Mouse (Mus musculus): ENCODE results near the gene Ddx54. TPM values are rescaled to one million over a fixed set of nuclear protein-coding genes. Genes with fewer than 3 reads are reported as not detected.
A peak's percentile ranks its signal among the peaks of the same experiment; 100 is the strongest.

Gene Ddx54
- polyA plus RNA-seq, 1 experiment from 2014 or later, result 22.5 TPM

- Histone ChIP-seq H3K9ac (ENCODE audit: low read length) (no peak overlapping the region), H3K36me3 (ENCODE audit: control insufficient read depth, insufficient read depth, low read length) (peaks cover 23% of the 10 kb centered on the region), H3K27me3 (ENCODE audit: control insufficient read depth, insufficient read depth, low read length) (no peaks in the 10 kb centered on the region), H3K9me3 (ENCODE audit: control insufficient read depth, low read length) (no peaks in the 10 kb centered on the region), H3K27ac (replicated peaks) (no peak overlapping the region), H3K4me2 (replicated peaks; ENCODE audit: low read depth) (no peak overlapping the region), H3K4me3 (ENCODE audit: low read depth, low read length) (no peak overlapping the region), H3K4me1 (replicated peaks; ENCODE audit: control insufficient read depth, insufficient read depth) (no peaks in the 10 kb centered on the region)
- no peak for TF ChIP-seq CTCF (IDR thresholded peaks at IDR 0.05; ENCODE audit: low read depth)
- no peak for TF ChIP-seq EP300 (optimal IDR thresholded peaks at IDR 0.05)
- ATAC-seq (ENCODE audit: low FRiP score, low TSS enrichment), result peak; percentile 66
- 46% methylated on average over 19 of the region's 19 CpGs for WGBS
- DNase-seq (ENCODE audit: low spot score), result peak; percentile 82
Observed at GRCm38 (mm10) chr5:120626399-120626798, 13.9 kb downstream of the Ddx54 start.

DNA sequence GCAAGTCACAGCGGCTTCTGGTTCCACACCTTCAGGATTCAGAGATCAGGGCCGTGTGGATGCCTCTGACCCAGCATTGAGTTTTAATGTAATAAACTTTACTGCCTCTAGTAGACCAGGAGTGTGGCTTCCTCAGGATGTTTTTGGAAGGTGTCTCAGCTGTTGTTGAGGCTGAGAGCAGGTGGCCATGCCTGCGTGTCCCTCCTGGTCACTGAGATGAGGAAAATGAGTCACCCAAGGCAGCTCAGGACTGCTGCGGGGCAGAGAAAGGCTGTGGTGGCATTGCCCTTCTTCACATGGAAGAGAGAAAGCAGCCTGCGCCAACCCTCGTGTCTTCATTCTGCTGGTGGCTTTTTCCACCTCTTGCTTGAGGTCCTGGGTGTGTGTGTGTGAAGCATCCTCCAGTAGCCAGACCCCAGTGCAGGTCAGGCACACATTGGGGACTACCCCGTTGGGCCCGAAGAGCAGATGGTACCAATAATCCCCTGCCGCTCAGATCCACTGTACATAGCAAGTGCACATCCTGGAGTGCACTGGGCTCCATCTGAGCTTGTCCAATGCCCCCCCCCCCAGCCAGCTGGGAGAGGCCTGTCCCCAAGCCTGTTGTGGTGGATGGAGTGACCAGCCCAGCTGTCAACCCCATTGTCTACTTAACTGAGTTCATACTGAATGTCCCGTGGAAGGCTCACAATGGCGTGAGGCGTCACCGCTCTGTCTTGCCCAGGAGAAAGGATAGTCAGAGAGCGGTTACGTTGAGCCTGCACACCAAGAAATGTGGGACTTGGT lies 15.2 kb downstream of the Ddx54 start:
- DNase-seq (ENCODE audit: low spot score), result no peak
- Histone ChIP-seq H3K27me3 (ENCODE audit: control insufficient read depth, insufficient read depth, low read length) (no peaks in the 10 kb centered on the region), H3K9me3 (ENCODE audit: control insufficient read depth, low read length) (no peaks in the 10 kb centered on the region), H3K9ac (ENCODE audit: low read length) (no peak overlapping the region), H3K4me3 (ENCODE audit: low read depth, low read length) (no peak overlapping the region), H3K4me1 (replicated peaks; ENCODE audit: control insufficient read depth, insufficient read depth) (no peaks in the 10 kb centered on the region), H3K27ac (replicated peaks) (no peak overlapping the region), H3K36me3 (ENCODE audit: control insufficient read depth, insufficient read depth, low read length) (peaks cover 14% of the 10 kb centered on the region), H3K4me2 (replicated peaks; ENCODE audit: low read depth) (no peak overlapping the region)
- 89% methylated on average over 15 of the region's 15 CpGs for WGBS
- TF ChIP-seq EP300 (optimal IDR thresholded peaks at IDR 0.05), result no peak
- no peak for TF ChIP-seq CTCF (IDR thresholded peaks at IDR 0.05; ENCODE audit: low read depth)
- ATAC-seq (ENCODE audit: low FRiP score, low TSS enrichment), result no peak

DNA sequence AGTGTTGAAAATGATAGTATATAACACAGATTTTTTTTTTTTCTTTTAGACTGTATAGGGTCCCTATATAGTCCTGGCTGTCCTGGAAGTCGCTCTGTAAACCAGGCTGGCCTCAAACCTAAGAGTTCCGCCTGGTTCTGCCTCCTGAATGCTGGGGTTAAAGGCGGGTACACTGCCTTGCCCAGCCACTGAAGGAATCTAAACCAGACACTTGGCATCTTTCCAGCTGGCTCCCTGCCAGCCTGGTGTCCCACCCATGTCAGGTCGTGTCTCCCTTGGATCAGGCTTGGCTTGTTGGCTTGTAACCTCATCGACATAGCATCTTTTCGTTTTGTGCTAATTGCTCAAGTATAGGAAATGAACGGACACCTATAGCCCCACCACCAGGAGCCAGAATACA lies 16.1 kb downstream of the Ddx54 start:
- 40% methylated on average over 7 of the region's 7 CpGs for WGBS
- no peak for DNase-seq (ENCODE audit: low spot score)
- TF ChIP-seq CTCF (IDR thresholded peaks at IDR 0.05; ENCODE audit: low read depth) (no peak), EP300 (optimal IDR thresholded peaks at IDR 0.05) (no peak)
- no peaks in the 10 kb centered on the region for H3K9me3 ChIP-seq (ENCODE audit: control insufficient read depth, low read length)
- H3K4me2 ChIP-seq (replicated peaks; ENCODE audit: low read depth), result no peak overlapping the region
- H3K27me3 ChIP-seq (ENCODE audit: control insufficient read depth, insufficient read depth, low read length), result no peaks in the 10 kb centered on the region
- H3K4me1 ChIP-seq (replicated peaks; ENCODE audit: control insufficient read depth, insufficient read depth), result no peaks in the 10 kb centered on the region
- H3K9ac ChIP-seq (ENCODE audit: low read length), result no peak overlapping the region
- H3K36me3 ChIP-seq (ENCODE audit: control insufficient read depth, insufficient read depth, low read length), result peaks cover 10% of the 10 kb centered on the region
- H3K4me3 ChIP-seq (ENCODE audit: low read depth, low read length), result no peak overlapping the region
- ATAC-seq (ENCODE audit: low FRiP score, low TSS enrichment), result no peak
- no peak overlapping the region for H3K27ac ChIP-seq (replicated peaks)

GRCm38 (mm10) chr5:120631128-120631527 lies 18.6 kb downstream of the Ddx54 start:
- H3K36me3 ChIP-seq (ENCODE audit: control insufficient read depth, insufficient read depth, low read length), result no peaks in the 10 kb centered on the region
- no peaks in the 10 kb centered on the region for H3K27me3 ChIP-seq (ENCODE audit: control insufficient read depth, insufficient read depth, low read length)
- no peaks in the 10 kb centered on the region for H3K9me3 ChIP-seq (ENCODE audit: control insufficient read depth, low read length)
- no peak for TF ChIP-seq EP300 (optimal IDR thresholded peaks at IDR 0.05)
- TF ChIP-seq CTCF (IDR thresholded peaks at IDR 0.05; ENCODE audit: low read depth), result no peak
- no peak overlapping the region for H3K4me2 ChIP-seq (replicated peaks; ENCODE audit: low read depth)
- ATAC-seq (ENCODE audit: low FRiP score, low TSS enrichment), result no peak
- H3K4me3 ChIP-seq (ENCODE audit: low read depth, low read length), result no peak overlapping the region; the same call in 1 of the 2 replicates
- no peak for DNase-seq (ENCODE audit: low spot score)
- WGBS, result 6% methylated on average over 29 of the region's 29 CpGs
- no peak overlapping the region for H3K27ac ChIP-seq (replicated peaks)
- no peaks in the 10 kb centered on the region for H3K4me1 ChIP-seq (replicated peaks; ENCODE audit: control insufficient read depth, insufficient read depth)
- H3K9ac ChIP-seq (ENCODE audit: low read length), result no peak overlapping the region

GRCm38 (mm10) chr5:120631892-120632291 lies 19.4 kb downstream of the Ddx54 start:
- Histone ChIP-seq H3K4me2 (replicated peaks; ENCODE audit: low read depth) (no peak overlapping the region), H3K36me3 (ENCODE audit: control insufficient read depth, insufficient read depth, low read length) (no peaks in the 10 kb centered on the region), H3K27ac (replicated peaks) (no peak overlapping the region), H3K27me3 (ENCODE audit: control insufficient read depth, insufficient read depth, low read length) (no peaks in the 10 kb centered on the region), H3K9ac (ENCODE audit: low read length) (no peak overlapping the region), H3K4me3 (ENCODE audit: low read depth, low read length) (no peak overlapping the region), H3K4me1 (replicated peaks; ENCODE audit: control insufficient read depth, insufficient read depth) (no peaks in the 10 kb centered on the region), H3K9me3 (ENCODE audit: control insufficient read depth, low read length) (no peaks in the 10 kb centered on the region)
- no peak for DNase-seq (ENCODE audit: low spot score)
- no peak for ATAC-seq (ENCODE audit: low FRiP score, low TSS enrichment)
- TF ChIP-seq EP300 (optimal IDR thresholded peaks at IDR 0.05) (no peak), CTCF (IDR thresholded peaks at IDR 0.05; ENCODE audit: low read depth) (peak; percentile 27; the same call in 1 of the 2 replicates)
- 94% methylated on average over 5 of the region's 5 CpGs for WGBS

- TF ChIP-seq CTCF (IDR thresholded peaks at IDR 0.05; ENCODE audit: low read depth), result no peak
- no peak for TF ChIP-seq EP300 (optimal IDR thresholded peaks at IDR 0.05)
- Histone ChIP-seq H3K36me3 (ENCODE audit: control insufficient read depth, insufficient read depth, low read length) (no peaks in the 10 kb centered on the region), H3K27ac (replicated peaks) (no peak within 1 kb of the TSS), H3K4me1 (replicated peaks; ENCODE audit: control insufficient read depth, insufficient read depth) (no peaks in the 10 kb centered on the region), H3K9me3 (ENCODE audit: control insufficient read depth, low read length) (no peaks in the 10 kb centered on the region), H3K4me3 (ENCODE audit: low read depth, low read length) (no peak within 1 kb of the TSS), H3K9ac (ENCODE audit: low read length) (no peak within 1 kb of the TSS), H3K4me2 (replicated peaks; ENCODE audit: low read depth) (no peak within 1 kb of the TSS), H3K27me3 (ENCODE audit: control insufficient read depth, insufficient read depth, low read length) (no peaks in the 10 kb centered on the region)
- WGBS, result 45% methylated on average over 9 of the region's 9 CpGs
- DNase-seq (ENCODE audit: low spot score) (no peak), ATAC-seq (ENCODE audit: low FRiP score, low TSS enrichment) (no peak)
Observed at GRCm38 (mm10) chr5:120634131-120634530, 21.6 kb downstream of the Ddx54 start, which contains the start of gene Cfap73. Gene Cfap73, minus strand, starts transcription at chr5:120634235.
